Mouse (Mus musculus) kidney, embryonic 16.5 days (tissue): ENCODE data around the gene Lamc1. TPM values are rescaled to one million over a fixed set of nuclear protein-coding genes. Genes with fewer than 3 reads are reported as not detected.

ENCODE experiments used
- ATAC-seq: fragments of 200-750 bp; cut with Nextera tagmentation; 2 replicates; pipeline ENCODE4 v1.8.0; 2017; ENCODE audit warnings: moderate TSS enrichment; ENCODE audit not compliant: low FRiP score, low TSS enrichment
- H3K27ac ChIP-seq: fragments of 300-500 bp; sonication (generic); 2 replicates; pipeline ENCODE4 v1.5.1; 2014; ENCODE audit warnings: low read length
- H3K27me3 ChIP-seq: fragments of 300-500 bp; sonication (generic); 2 replicates; pipeline ENCODE4 v1.6.1; 2014; ENCODE audit warnings: low read length, control low read depth, mixed read lengths; ENCODE audit not compliant: insufficient read depth
- H3K36me3 ChIP-seq: fragments of 300-500 bp; sonication (generic); 2 replicates; pipeline ENCODE4 v1.6.1; 2014; ENCODE audit warnings: low read length, control low read depth, mixed read lengths; ENCODE audit not compliant: insufficient read depth
- H3K4me1 ChIP-seq: fragments of 300-500 bp; sonication (generic); 2 replicates; pipeline ENCODE4 v1.6.1; 2014; ENCODE audit warnings: low read length, control low read depth, mixed read lengths; ENCODE audit not compliant: insufficient read depth
- H3K4me2 ChIP-seq: fragments of 300-500 bp; sonication (generic); replicated peaks from 2 replicates; pipeline ENCODE4 v1.6.1; 2014; ENCODE audit warnings: low read depth, low read length
- H3K4me3 ChIP-seq: fragments of 300-500 bp; sonication (generic); 2 replicates; pipeline ENCODE4 v1.5.1; 2014; ENCODE audit warnings: mild to moderate bottlenecking, low read length
- H3K9ac ChIP-seq: fragments of 300-500 bp; sonication (generic); replicated peaks from 2 replicates; pipeline ENCODE4 v1.6.1; 2014; ENCODE audit warnings: low read length
- H3K9me3 ChIP-seq: fragments of 300-500 bp; sonication (generic); 2 replicates; pipeline ENCODE4 v1.6.1; 2016; ENCODE audit warnings: low read length, control low read depth
- WGBS: fragments of 180-500 bp; shearing (Covaris S2); extraction: QIAGEN DNeasy Blood & Tissue Kit; methylation state at CpG from one replicate; pipeline ENCODE4 v1.1.7; 2014; 5-methylcytosine and 5-hydroxymethylcytosine counted together
- polyA plus RNA-seq: library from polyadenylated mRNA; unstranded; fragments of >200 nt; fragmentation: Nextera tagmentation; extraction: Ambion mirVana; gene quantifications from 2 replicates; pipeline ENCODE4 v1.2.1, GENCODE M21; 2015

The Lamc1 gene
- polyA plus RNA-seq, 1 experiment from 2014 or later: 105 TPM

- no peaks in the 10 kb centered on the region for H3K4me1 ChIP-seq
- WGBS: 56% methylated on average over 5 of the region's 5 CpGs
- no peak overlapping the region for H3K27ac ChIP-seq
- H3K9ac ChIP-seq: no peak overlapping the region
- H3K36me3 ChIP-seq: peaks cover 75% of the 10 kb centered on the region
- ATAC-seq: no peak
- H3K4me2 ChIP-seq: no peak overlapping the region
- H3K4me3 ChIP-seq: no peak overlapping the region
- H3K9me3 ChIP-seq: no peaks in the 10 kb centered on the region
- no peaks in the 10 kb centered on the region for H3K27me3 ChIP-seq
Observed at GRCm38 (mm10) chr1:153224331-153224730, 108.3 kb downstream of the Lamc1 start.

GRCm38 (mm10) chr1:153219376-153219775 lies 113.2 kb downstream of the Lamc1 start:
- Histone ChIP-seq H3K27me3 (no peaks in the 10 kb centered on the region), H3K9ac (no peak overlapping the region), H3K4me3 (no peak overlapping the region), H3K27ac (no peak overlapping the region), H3K9me3 (no peaks in the 10 kb centered on the region), H3K4me1 (no peaks in the 10 kb centered on the region), H3K4me2 (no peak overlapping the region), H3K36me3 (peaks cover 39% of the 10 kb centered on the region)
- WGBS: 60% methylated on average over 9 of the region's 9 CpGs
- no peak for ATAC-seq

GRCm38 (mm10) chr1:153216516-153216915 lies 116.1 kb downstream of the Lamc1 start:
- Histone ChIP-seq H3K36me3 (peaks cover 18% of the 10 kb centered on the region), H3K4me3 (no peak overlapping the region), H3K4me2 (no peak overlapping the region)

DNA sequence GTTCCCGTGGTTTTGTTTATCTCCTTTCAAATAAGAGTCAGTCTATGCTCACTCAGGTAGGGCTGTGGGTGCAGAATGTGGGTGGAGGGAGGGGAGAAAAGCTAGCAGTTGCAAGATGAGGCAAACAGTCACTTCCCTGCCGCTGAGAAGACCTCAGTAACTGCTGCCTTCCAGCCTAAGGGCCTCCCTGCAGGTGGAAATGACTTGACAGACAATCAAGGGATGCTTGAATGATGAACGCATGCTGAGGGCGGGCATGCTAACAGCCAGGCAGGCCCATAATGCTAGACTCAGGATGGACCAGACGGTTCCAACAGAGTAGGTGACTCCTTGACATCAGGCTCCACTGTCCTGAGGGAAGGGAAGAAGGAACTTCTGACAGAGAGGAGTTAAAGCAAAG lies 116.9 kb downstream of the Lamc1 start:
- no peak overlapping the region for H3K27ac ChIP-seq
- no peak for ATAC-seq
- peaks cover 10% of the 10 kb centered on the region for H3K36me3 ChIP-seq
- H3K27me3 ChIP-seq: no peaks in the 10 kb centered on the region
- 71% methylated on average over 5 of the region's 5 CpGs for WGBS
- no peaks in the 10 kb centered on the region for H3K9me3 ChIP-seq
- 0 out of 2 replicates have a peak, but pooled peaks cover 3% of the 10 kb centered on the region for H3K4me1 ChIP-seq
- H3K4me3 ChIP-seq: no peak overlapping the region
- no peak overlapping the region for H3K4me2 ChIP-seq
- no peak overlapping the region for H3K9ac ChIP-seq

More at GRCm38 (mm10) chr1:153216516-153216915, 116.1 kb downstream of the Lamc1 start:
- Histone ChIP-seq H3K27me3 (no peaks in the 10 kb centered on the region), H3K4me1 (no peaks in the 10 kb centered on the region), H3K27ac (no peak overlapping the region), H3K9me3 (no peaks in the 10 kb centered on the region), H3K9ac (no peak overlapping the region)
- ATAC-seq: no peak
- WGBS: 87% methylated on average over 4 of the region's 4 CpGs

DNA sequence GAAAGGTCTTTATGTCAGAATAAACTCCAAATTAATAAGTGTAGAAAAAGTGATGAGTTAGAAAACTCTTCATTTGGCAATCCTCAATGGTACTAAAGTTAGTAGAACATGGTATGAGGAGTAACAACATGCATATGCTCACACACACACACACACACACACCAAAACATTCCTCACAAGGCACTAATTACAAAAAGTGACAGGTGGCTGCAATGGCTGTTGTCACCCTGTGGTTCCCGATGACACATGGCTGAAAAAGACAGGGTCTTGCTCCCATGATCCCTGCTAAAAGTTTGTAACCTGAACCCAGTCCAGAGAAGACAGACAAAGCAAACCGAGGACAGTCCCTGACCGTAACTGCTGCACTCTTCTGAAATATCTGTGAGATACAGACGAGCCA lies 121.6 kb downstream of the Lamc1 start:
- no peak overlapping the region for H3K4me3 ChIP-seq
- no peak overlapping the region for H3K27ac ChIP-seq
- H3K4me2 ChIP-seq: no peak overlapping the region
- no peak for ATAC-seq
- no peaks in the 10 kb centered on the region for H3K36me3 ChIP-seq
- H3K9me3 ChIP-seq: no peaks in the 10 kb centered on the region
- no peaks in the 10 kb centered on the region for H3K27me3 ChIP-seq
- no peak overlapping the region for H3K9ac ChIP-seq
- 0 out of 2 replicates have a peak, but pooled peaks cover 3% of the 10 kb centered on the region for H3K4me1 ChIP-seq
- 23% methylated on average over 4 of the region's 4 CpGs for WGBS

DNA sequence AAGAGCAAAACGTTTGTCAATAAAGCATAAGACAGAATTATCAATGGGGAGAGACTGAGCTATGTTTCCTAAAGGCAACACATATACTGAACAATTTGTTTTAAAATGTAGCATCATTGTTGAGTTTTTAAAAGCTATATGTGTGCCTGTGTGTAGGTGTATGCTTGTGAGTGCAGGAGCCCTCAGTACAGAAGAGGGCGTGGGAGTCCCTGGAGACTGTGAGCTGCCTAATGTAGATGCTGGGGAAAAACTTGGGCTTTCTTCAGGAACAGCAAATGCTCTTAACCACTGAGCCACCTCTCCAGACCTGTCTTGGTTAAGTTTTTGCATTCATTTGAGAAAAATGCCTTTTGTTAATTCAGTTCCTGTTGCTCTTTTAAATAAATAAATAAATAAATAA lies 122.4 kb downstream of the Lamc1 start:
- H3K27me3 ChIP-seq: no peaks in the 10 kb centered on the region
- no peak overlapping the region for H3K4me2 ChIP-seq
- H3K9ac ChIP-seq: no peak overlapping the region
- no peak for ATAC-seq
- 0 out of 2 replicates have a peak, but pooled peaks cover 3% of the 10 kb centered on the region for H3K4me1 ChIP-seq
- H3K36me3 ChIP-seq: no peaks in the 10 kb centered on the region
- H3K9me3 ChIP-seq: no peaks in the 10 kb centered on the region
- H3K27ac ChIP-seq: no peak overlapping the region
- WGBS: 89% methylated on average over 2 of the region's 2 CpGs
- no peak overlapping the region for H3K4me3 ChIP-seq

- H3K4me1 ChIP-seq: peaks cover 10% of the 10 kb centered on the region
- no peaks in the 10 kb centered on the region for H3K27me3 ChIP-seq
- H3K27ac ChIP-seq: no peak overlapping the region
- peak; percentile 32; the same call in 1 of the 2 replicates for ATAC-seq
- H3K4me2 ChIP-seq: no peak overlapping the region
- no peaks in the 10 kb centered on the region for H3K36me3 ChIP-seq
- H3K9me3 ChIP-seq: no peaks in the 10 kb centered on the region
- H3K4me3 ChIP-seq: no peak overlapping the region
- 49% methylated on average over 8 of the region's 8 CpGs for WGBS
- H3K9ac ChIP-seq: no peak overlapping the region
Observed at GRCm38 (mm10) chr1:153202195-153202594, 130.4 kb downstream of the Lamc1 start.

DNA sequence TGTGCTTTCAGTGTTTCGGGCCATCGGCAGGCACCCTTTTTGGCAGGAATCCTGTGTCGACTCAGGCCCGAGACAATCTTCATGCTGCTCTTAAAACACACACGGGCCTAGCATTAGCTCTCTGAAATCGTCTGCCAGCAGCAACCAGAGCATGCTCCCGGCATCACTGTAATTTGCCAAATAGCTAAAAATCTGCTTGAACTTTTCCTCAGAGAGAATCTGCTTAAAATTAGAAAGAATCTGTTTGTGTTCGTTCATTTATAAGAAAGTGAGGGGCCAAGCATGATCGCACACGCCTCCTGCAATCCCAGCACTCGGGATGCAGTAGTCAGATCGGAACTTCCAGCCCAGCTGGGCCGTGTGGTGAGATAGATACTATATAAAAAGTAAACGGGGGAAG lies 131.1 kb downstream of the Lamc1 start:
- no peak overlapping the region for H3K4me3 ChIP-seq
- H3K9ac ChIP-seq: no peak overlapping the region
- 50% methylated on average over 14 of the region's 14 CpGs for WGBS
- no peaks in the 10 kb centered on the region for H3K9me3 ChIP-seq
- no peak overlapping the region for H3K27ac ChIP-seq
- ATAC-seq: no peak
- peaks cover 10% of the 10 kb centered on the region for H3K4me1 ChIP-seq
- H3K4me2 ChIP-seq: no peak overlapping the region
- no peaks in the 10 kb centered on the region for H3K27me3 ChIP-seq
- no peaks in the 10 kb centered on the region for H3K36me3 ChIP-seq

GRCm38 (mm10) chr1:153197316-153197850 lies 135.2 kb downstream of the Lamc1 start:
- Histone ChIP-seq H3K4me2 (no peak overlapping the region), H3K36me3 (no peaks in the 10 kb centered on the region), H3K4me3 (no peak overlapping the region), H3K9ac (no peak overlapping the region), H3K27me3 (no peaks in the 10 kb centered on the region), H3K27ac (no peak overlapping the region), H3K9me3 (no peaks in the 10 kb centered on the region), H3K4me1 (peaks cover 19% of the 10 kb centered on the region)
- WGBS: 80% methylated on average over 3 of the region's 3 CpGs
- no peak for ATAC-seq

DNA sequence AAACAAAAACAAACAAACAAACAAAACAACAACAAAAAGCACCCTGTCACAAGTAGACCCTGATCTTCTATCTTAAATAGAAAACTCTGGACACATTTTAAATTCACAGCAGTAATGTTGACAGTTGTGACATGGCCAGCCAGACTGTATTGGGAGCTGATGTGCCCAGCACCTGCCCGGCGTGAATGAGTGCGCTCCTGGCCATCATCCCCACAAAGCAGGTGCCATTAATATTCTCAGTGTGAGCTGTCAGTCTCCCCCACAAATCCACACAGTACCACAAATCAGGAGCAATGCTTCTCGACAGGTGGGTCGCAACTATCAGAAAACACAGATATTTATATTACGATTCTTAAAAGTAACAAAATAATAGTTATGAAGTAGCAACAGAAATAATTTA lies 139.6 kb downstream of the Lamc1 start:
- H3K27me3 ChIP-seq: no peaks in the 10 kb centered on the region
- no peak overlapping the region for H3K4me3 ChIP-seq
- H3K9me3 ChIP-seq: no peaks in the 10 kb centered on the region
- H3K36me3 ChIP-seq: no peaks in the 10 kb centered on the region
- 74% methylated on average over 6 of the region's 6 CpGs for WGBS
- no peak overlapping the region for H3K4me2 ChIP-seq
- H3K27ac ChIP-seq: 0 out of 2 replicates have a peak overlapping the region, but pooled peaks have one; percentile 17
- H3K9ac ChIP-seq: no peak overlapping the region
- no peak for ATAC-seq
- H3K4me1 ChIP-seq: peaks cover 29% of the 10 kb centered on the region
